Mouse (Mus musculus) heart, postnatal 0 days (tissue): Measurements from ENCODE around the gene Sh2b2. TPM values are rescaled to one million over a fixed set of nuclear protein-coding genes. Genes with fewer than 3 reads are reported as not detected.
A peak's percentile ranks its signal among the peaks of the same experiment; 100 is the strongest.
"Not testable (repeated sequence)": the region's sequence is repeated elsewhere in the genome, so short reads cannot be mapped to it uniquely, and the experiment has no call there.

ENCODE experiments used
- ATAC-seq: fragments of 200-750 bp; cut with Nextera tagmentation; 2 replicates; pipeline ENCODE4 v1.8.0; 2017; ENCODE audit warnings: low read depth, moderate number of reproducible peaks, moderate library complexity; ENCODE audit not compliant: insufficient read depth
- DNase-seq: peaks from one replicate; pipeline ENCODE4 v3.0.0-alpha.2; 2016; ENCODE audit warnings: low spot score
- H3K27ac ChIP-seq: fragments of 300-500 bp; sonication (generic); 2 replicates; pipeline ENCODE4 v1.5.1; 2014; ENCODE audit warnings: low read depth, mild to moderate bottlenecking
- H3K27me3 ChIP-seq: fragments of 300-500 bp; sonication (generic); 2 replicates; pipeline ENCODE4 v1.6.1; 2014; ENCODE audit warnings: low read length, mixed read lengths; ENCODE audit not compliant: control insufficient read depth, insufficient read depth
- H3K36me3 ChIP-seq: fragments of 300-500 bp; sonication (generic); replicated peaks from 2 replicates; pipeline ENCODE4 v1.6.1; 2014; ENCODE audit warnings: low read length, mixed read lengths; ENCODE audit not compliant: control insufficient read depth, insufficient read depth
- H3K4me1 ChIP-seq: fragments of 300-500 bp; sonication (generic); 2 replicates; pipeline ENCODE4 v1.6.1; 2014; ENCODE audit warnings: antibody characterized with exemption; ENCODE audit not compliant: control insufficient read depth, insufficient read depth
- H3K4me2 ChIP-seq: fragments of 300-500 bp; sonication (generic); 2 replicates; pipeline ENCODE4 v1.6.1; 2014; ENCODE audit warnings: low read depth, mild to moderate bottlenecking, low read length, moderate library complexity
- H3K4me3 ChIP-seq: fragments of 300-500 bp; sonication (generic); 2 replicates; pipeline ENCODE4 v1.5.1; 2014; ENCODE audit warnings: low read depth, low read length
- H3K9ac ChIP-seq: fragments of 300-500 bp; sonication (generic); replicated peaks from 2 replicates; pipeline ENCODE4 v1.6.1; 2014; ENCODE audit warnings: low read depth, low read length, mixed read lengths
- H3K9me3 ChIP-seq: fragments of 300-500 bp; sonication (generic); replicated peaks from 2 replicates; pipeline ENCODE4 v1.6.1; 2016; ENCODE audit warnings: low read length; ENCODE audit not compliant: control insufficient read depth
- CTCF ChIP-seq: IDR thresholded peaks from 2 replicates; pipeline ENCODE4 v1.5.1; 2016; ENCODE audit warnings: antibody characterized with exemption, control low read depth, low read depth
- EP300 ChIP-seq: IDR thresholded peaks from 2 replicates; pipeline ENCODE4 v1.6.1; 2016; ENCODE audit warnings: antibody characterized with exemption, low read depth
- WGBS: fragments of 180-500 bp; shearing (Covaris S2); extraction: QIAGEN DNeasy Blood & Tissue Kit; methylation state at CpG from one replicate; pipeline ENCODE4 v1.1.7; 2014; 5-methylcytosine and 5-hydroxymethylcytosine counted together
- polyA plus RNA-seq: library from polyadenylated mRNA; unstranded; fragments of >200 nt; fragmentation: Nextera tagmentation; extraction: Ambion mirVana; gene quantifications from 2 replicates; pipeline ENCODE4 v1.2.1, GENCODE M21; 2015
- total RNA-seq: library from RNA; depleted of rRNA; stranded (reverse); fragments of >200 nt; gene quantifications from 2 replicates; pipeline ENCODE4 v1.2.3, GENCODE M21; 2014; ENCODE audit warnings: low replicate concordance

Sh2b2 gene
- total and polyA plus RNA-seq, 2 experiments from 2014 or later = 0.41 to 2.0 TPM

DNA sequence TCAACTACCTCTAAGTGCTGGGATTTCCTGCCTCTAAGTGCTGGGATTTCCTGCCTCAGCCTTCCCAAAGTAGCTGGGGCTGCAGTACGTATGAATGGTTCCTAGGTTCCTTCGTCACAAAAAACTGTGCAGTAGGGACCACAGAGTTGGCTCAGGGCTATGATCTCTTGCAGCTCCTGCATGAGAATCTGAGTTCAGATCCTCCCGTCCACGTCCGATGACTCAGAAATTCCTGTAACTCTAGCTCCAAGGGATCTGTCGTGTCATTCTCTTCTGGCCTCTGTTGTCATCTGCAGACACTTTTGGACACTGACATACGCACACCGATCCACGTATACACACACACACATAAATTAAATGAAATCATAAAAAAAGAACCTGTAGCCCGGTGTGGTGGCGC lies 33.6 kb downstream of the Sh2b2 start:
- Histone ChIP-seq H3K36me3 (no peaks in the 10 kb centered on the region), H3K9ac (no peak overlapping the region), H3K4me2 (no peak overlapping the region), H3K4me3 (no peak overlapping the region), H3K4me1 (no peaks in the 10 kb centered on the region), H3K27me3 (no peaks in the 10 kb centered on the region), H3K27ac (no peak overlapping the region), H3K9me3 (no peaks in the 10 kb centered on the region)
- WGBS = 83% methylated on average over 11 of the region's 11 CpGs
- ATAC-seq = no peak
- DNase-seq = no peak
- TF ChIP-seq CTCF (no peak), EP300 (no peak)

DNA sequence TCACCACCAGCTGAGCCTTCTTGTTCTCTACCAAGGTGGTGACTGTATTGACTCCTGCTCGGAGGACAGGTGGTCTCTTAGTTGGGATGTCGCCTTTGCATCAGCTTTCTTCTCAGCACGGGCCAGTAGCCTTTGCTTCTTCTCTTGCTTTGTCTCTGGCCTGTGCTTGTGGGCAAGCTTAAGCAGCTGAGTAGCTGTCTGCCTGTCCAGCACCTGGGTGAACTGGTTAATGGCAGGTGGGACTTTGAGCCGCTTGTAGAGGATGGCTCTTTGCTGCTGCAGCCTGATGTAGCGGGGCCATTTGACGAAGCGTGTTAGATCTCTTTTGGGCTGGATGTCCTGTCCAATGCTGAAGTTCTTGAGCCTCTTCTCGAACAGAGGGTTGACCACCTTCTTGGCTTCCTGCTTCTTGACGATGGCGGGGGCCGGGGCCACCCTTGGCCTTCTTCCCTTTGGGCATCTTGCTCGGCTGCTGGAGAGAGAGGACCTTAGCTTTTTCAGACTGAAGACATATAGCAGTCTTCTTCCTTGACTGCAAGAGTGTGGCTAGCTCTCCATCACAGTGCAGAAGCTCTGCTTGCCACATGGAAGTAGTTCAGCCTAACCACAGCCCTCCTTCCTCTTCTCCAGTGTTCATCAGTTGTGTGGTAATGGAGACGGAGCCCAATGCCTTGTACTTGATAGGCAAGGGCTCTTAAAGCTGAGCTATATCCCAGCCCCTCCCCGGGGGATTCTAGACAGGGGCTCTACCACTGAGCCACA lies 34.8 kb downstream of the Sh2b2 start:
- H3K4me3 ChIP-seq, H3K9ac ChIP-seq, ATAC-seq, H3K9me3 ChIP-seq, DNase-seq, H3K27ac ChIP-seq, H3K27me3 ChIP-seq, H3K36me3 ChIP-seq, H3K4me1 ChIP-seq, H3K4me2 ChIP-seq: not testable (repeated sequence)
- 88% methylated on average over 14 of the region's 14 CpGs for whole genome bisulfite sequencing

DNA sequence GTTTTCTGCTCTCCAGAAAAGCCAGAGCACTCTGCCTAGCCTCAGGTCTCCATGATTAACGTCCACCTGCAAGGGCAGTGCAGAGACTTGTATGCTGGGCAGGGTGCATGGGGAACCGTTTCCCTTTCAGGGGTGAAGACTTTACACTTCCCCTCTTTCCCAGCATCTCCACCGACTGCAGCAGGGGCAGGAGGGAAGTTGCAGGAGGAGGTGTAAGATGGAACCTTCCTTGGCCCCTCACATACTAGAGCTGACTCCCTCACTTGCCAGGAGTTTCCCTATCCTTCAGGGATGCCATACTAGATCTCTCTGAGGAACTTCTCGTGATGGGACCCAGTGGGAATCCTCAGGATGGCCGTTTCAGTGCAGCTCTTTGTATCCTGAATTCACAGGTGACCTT lies 35.8 kb downstream of the Sh2b2 start:
- ATAC-seq (no peak), DNase-seq (no peak)
- TF ChIP-seq EP300 (no peak), CTCF (no peak)
- WGBS = 60% methylated on average over 5 of the region's 5 CpGs
- H3K27me3 ChIP-seq = no peaks in the 10 kb centered on the region
- H3K27ac ChIP-seq = no peak overlapping the region
- H3K4me3 ChIP-seq = no peak overlapping the region
- no peaks in the 10 kb centered on the region for H3K36me3 ChIP-seq
- no peaks in the 10 kb centered on the region for H3K4me1 ChIP-seq
- H3K4me2 ChIP-seq = no peak overlapping the region
- no peak overlapping the region for H3K9ac ChIP-seq
- no peaks in the 10 kb centered on the region for H3K9me3 ChIP-seq

DNA sequence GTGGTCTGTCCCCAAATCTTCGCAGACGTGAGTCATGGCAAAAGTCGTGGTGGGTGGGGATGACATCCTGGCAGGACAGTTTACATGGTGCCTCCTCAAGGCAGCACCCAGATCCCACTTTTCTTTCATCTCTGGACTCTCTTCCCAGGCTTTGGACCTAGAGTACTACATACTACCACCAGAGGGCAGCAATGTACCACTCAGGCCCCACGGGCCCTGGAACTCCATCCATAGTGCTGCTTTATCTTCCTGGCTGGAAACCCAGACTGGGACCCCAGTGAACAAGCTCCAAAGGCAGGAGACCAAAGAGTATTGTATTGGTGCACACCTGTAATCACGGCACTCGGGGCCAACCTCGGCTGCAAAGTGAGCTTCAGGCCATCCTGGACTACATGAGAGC lies 44.5 kb downstream of the Sh2b2 start:
- 23% methylated on average over 7 of the region's 7 CpGs for WGBS
- no peak for ATAC-seq
- Histone ChIP-seq H3K36me3 (peaks cover under 1% of the 10 kb centered on the region; the same call in 1 of the 2 replicates), H3K27me3 (no peaks in the 10 kb centered on the region), H3K9me3 (no peaks in the 10 kb centered on the region), H3K4me1 (peaks cover 8% of the 10 kb centered on the region; the same call in 1 of the 2 replicates), H3K4me2 (no peak overlapping the region), H3K9ac (no peak overlapping the region), H3K27ac (no peak overlapping the region), H3K4me3 (no peak overlapping the region)
- peak; percentile 72 for DNase-seq
- peak; percentile 89 for TF ChIP-seq CTCF
- TF ChIP-seq EP300 = no peak

DNA sequence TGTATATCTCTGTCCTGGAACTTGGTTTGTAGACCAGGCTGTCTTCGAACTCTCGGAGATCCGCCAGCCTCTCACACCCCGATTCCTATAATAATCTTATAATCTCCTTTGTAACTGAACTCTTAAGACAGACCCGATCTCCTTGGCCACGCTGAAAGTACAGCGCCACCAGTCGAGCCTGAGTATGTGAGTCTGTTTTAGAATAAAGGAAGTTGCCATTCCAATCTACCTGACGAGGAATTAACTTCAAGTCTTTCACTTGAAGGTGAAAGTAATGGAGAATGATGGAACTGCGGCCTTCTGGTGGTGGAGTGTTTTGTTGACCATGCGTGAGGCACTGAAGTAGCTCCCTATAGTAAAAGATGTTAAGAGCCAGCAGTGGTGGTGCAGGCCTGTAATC lies 46.8 kb downstream of the Sh2b2 start:
- H3K27ac ChIP-seq = peak overlapping the region; percentile 88
- peak overlapping the region; percentile 83 for H3K4me2 ChIP-seq
- H3K9me3 ChIP-seq = no peaks in the 10 kb centered on the region
- H3K9ac ChIP-seq = peak overlapping the region; percentile 94; the same call in 1 of the 2 replicates
- peaks cover 8% of the 10 kb centered on the region; the same call in 1 of the 2 replicates for H3K4me1 ChIP-seq
- ATAC-seq = no peak
- H3K4me3 ChIP-seq = peak overlapping the region; percentile 97
- no peaks in the 10 kb centered on the region for H3K27me3 ChIP-seq
- TF ChIP-seq CTCF (no peak), EP300 (no peak)
- peaks cover 23% of the 10 kb centered on the region for H3K36me3 ChIP-seq
- WGBS = 33% methylated on average over 11 of the region's 11 CpGs
- DNase-seq = no peak
